Mouse (Mus musculus): ENCODE data around the gene Repin1.

Repin1 gene

GRCm38 (mm10) chr6:48578736-48579135 lies 14.9 kb upstream of the Repin1 start:
- DNase-seq (ENCODE audit: extremely low read depth, insufficient read length, low spot score), result no peak

GRCm38 (mm10) chr6:48579215-48579648 lies 14.5 kb upstream of the Repin1 start:
- DNase-seq (ENCODE audit: extremely low read depth, insufficient read length, low spot score), result peak; percentile 77

- no peak for DNase-seq (ENCODE audit: extremely low read depth, insufficient read length, low spot score)
Measured at GRCm38 (mm10) chr6:48581257-48581656, 12.4 kb upstream of the Repin1 start.

GRCm38 (mm10) chr6:48582037-48582436 lies 11.6 kb upstream of the Repin1 start:
- no peak for DNase-seq (ENCODE audit: extremely low read depth, insufficient read length, low spot score)

GRCm38 (mm10) chr6:48589194-48589750 lies 4.4 kb upstream of the Repin1 start, which contains the start of gene Gm45021:
Gm45021 (plus strand) TSS chr6:48589610.
- DNase-seq (ENCODE audit: extremely low read depth, insufficient read length, low spot score), result no peak

GRCm38 (mm10) chr6:48591221-48591845 lies 2.4 kb upstream of the Repin1 start:
- DNase-seq (ENCODE audit: extremely low read depth, insufficient read length, low spot score), result no peak

GRCm38 (mm10) chr6:48591871-48592270 lies 1.8 kb upstream of the Repin1 start:
- no peak for DNase-seq (ENCODE audit: extremely low read depth, insufficient read length, low spot score)

- DNase-seq (ENCODE audit: extremely low read depth, insufficient read length, low spot score), result no peak
Measured at GRCm38 (mm10) chr6:48594043-48594738, 508 bp downstream of the Repin1 start.

- DNase-seq (ENCODE audit: extremely low read depth, insufficient read length, low spot score), result no peak
Measured at GRCm38 (mm10) chr6:48595278-48595677, 1.6 kb downstream of the Repin1 start.

- DNase-seq (ENCODE audit: extremely low read depth, insufficient read length, low spot score), result no peak
Measured at GRCm38 (mm10) chr6:48596545-48597232, 3.0 kb downstream of the Repin1 start.

- DNase-seq (ENCODE audit: extremely low read depth, insufficient read length, low spot score), result no peak
Measured at GRCm38 (mm10) chr6:48597233-48597625, 3.5 kb downstream of the Repin1 start.

GRCm38 (mm10) chr6:48600594-48600993 lies 6.9 kb downstream of the Repin1 start:
- DNase-seq (ENCODE audit: extremely low read depth, insufficient read length, low spot score), result no peak

GRCm38 (mm10) chr6:48601271-48602079 lies 7.8 kb downstream of the Repin1 start, which contains the start of gene Zfp775:
Zfp775 (plus strand) TSS chr6:48602063.
- peak; percentile 92 for DNase-seq (ENCODE audit: extremely low read depth, insufficient read length, low spot score)

GRCm38 (mm10) chr6:48602080-48602741 lies 8.5 kb downstream of the Repin1 start:
- no peak for DNase-seq (ENCODE audit: extremely low read depth, insufficient read length, low spot score)

GRCm38 (mm10) chr6:48608124-48608523 lies 14.4 kb downstream of the Repin1 start:
- DNase-seq (ENCODE audit: extremely low read depth, insufficient read length, low spot score), result no peak

- no peak for DNase-seq (ENCODE audit: extremely low read depth, insufficient read length, low spot score)
Measured at GRCm38 (mm10) chr6:48609512-48609911, 15.8 kb downstream of the Repin1 start.

- no peak for DNase-seq (ENCODE audit: extremely low read depth, insufficient read length, low spot score)
Measured at GRCm38 (mm10) chr6:48610657-48611056, 17.0 kb downstream of the Repin1 start.

GRCm38 (mm10) chr6:48613464-48613863 lies 19.8 kb downstream of the Repin1 start:
- no peak for DNase-seq (ENCODE audit: extremely low read depth, insufficient read length, low spot score)

- DNase-seq (ENCODE audit: extremely low read depth, insufficient read length, low spot score), result no peak
Measured at GRCm38 (mm10) chr6:48614756-48615155, 21.1 kb downstream of the Repin1 start.

- no peak for DNase-seq (ENCODE audit: extremely low read depth, insufficient read length, low spot score)
Measured at GRCm38 (mm10) chr6:48620031-48620430, 26.3 kb downstream of the Repin1 start.

Data from 3134 (cell line).